Mouse (Mus musculus) heart, embryonic 14.5 days (tissue): Measurements from ENCODE around the gene Fmod. TPM values are rescaled to one million over a fixed set of nuclear protein-coding genes. Genes with fewer than 3 reads are reported as not detected.

ENCODE experiments used
- ATAC-seq: fragments of 200-750 bp; cut with Nextera tagmentation; 2 replicates; pipeline ENCODE4 v1.8.0; 2017; ENCODE audit warnings: low read depth, moderate TSS enrichment; ENCODE audit not compliant: insufficient number of reproducible peaks, insufficient read depth, low FRiP score
- H3K27ac ChIP-seq, 2 experiments: fragments of 200-500 bp in 1 of 2; fragments of 300-500 bp in 1 of 2; sonication (generic) in 1 of 2; replicated peaks in 1 of 2; 2 replicates each; pipeline ENCODE4 v1.5.1; 2012 to 2014; ENCODE audit warnings: low read depth in 2 of 2, low read length in 2 of 2, control low read depth in 1 of 2, mild to moderate bottlenecking in 1 of 2, mixed read lengths in 1 of 2; ENCODE audit not compliant: control insufficient read depth in 1 of 2, insufficient read depth in 1 of 2
- H3K27me3 ChIP-seq: fragments of 300-500 bp; sonication (generic); 2 replicates; pipeline ENCODE4 v1.6.1; 2014; ENCODE audit warnings: mild to moderate bottlenecking, low read length, control low read depth; ENCODE audit not compliant: control insufficient read depth, insufficient read depth
- H3K36me3 ChIP-seq: fragments of 300-500 bp; sonication (generic); 2 replicates; pipeline ENCODE4 v1.6.1; 2014; ENCODE audit warnings: mild to moderate bottlenecking, control low read depth, low read length, mixed read lengths; ENCODE audit not compliant: control insufficient read depth, insufficient read depth
- H3K4me1 ChIP-seq, 2 experiments: fragments of 200-500 bp in 1 of 2; fragments of 300-500 bp in 1 of 2; sonication (generic) in 1 of 2; 2 replicates each; pipeline ENCODE4 v1.6.1; 2012 to 2014; ENCODE audit warnings: low read length in 2 of 2, control low read depth in 1 of 2, mixed read lengths in 1 of 2; ENCODE audit not compliant: control insufficient read depth in 2 of 2, insufficient read depth in 2 of 2
- H3K4me2 ChIP-seq: fragments of 300-500 bp; sonication (generic); 2 replicates; pipeline ENCODE4 v1.6.1; 2014; ENCODE audit warnings: mild to moderate bottlenecking, low read length
- H3K4me3 ChIP-seq, 2 experiments: fragments of 200-500 bp in 1 of 2; fragments of 300-500 bp in 1 of 2; sonication (generic) in 1 of 2; 2 replicates each; pipeline ENCODE4 v1.5.1; 2012 to 2014; ENCODE audit warnings: low read length in 2 of 2, mild to moderate bottlenecking in 2 of 2, control low read depth in 1 of 2, low read depth in 1 of 2, moderate library complexity in 1 of 2; ENCODE audit not compliant: control insufficient read depth in 1 of 2, insufficient read depth in 1 of 2
- H3K9ac ChIP-seq: fragments of 300-500 bp; sonication (generic); 2 replicates; pipeline ENCODE4 v1.6.1; 2014; ENCODE audit warnings: mild to moderate bottlenecking, low read length
- H3K9me3 ChIP-seq: fragments of 300-500 bp; sonication (generic); 2 replicates; pipeline ENCODE4 v1.6.1; 2016; ENCODE audit warnings: low read length, control low read depth; ENCODE audit not compliant: control insufficient read depth
- WGBS: fragments of 180-500 bp; shearing (Covaris S2); extraction: QIAGEN DNeasy Blood & Tissue Kit; methylation state at CpG from one replicate; pipeline ENCODE4 v1.1.7; 2014; 5-methylcytosine and 5-hydroxymethylcytosine counted together
- polyA plus RNA-seq: library from polyadenylated mRNA; unstranded; fragments of >200 nt; fragmentation: Nextera tagmentation; extraction: Ambion mirVana; gene quantifications from 2 replicates; pipeline ENCODE4 v1.2.1, GENCODE M21; 2014

Gene Fmod
- polyA plus RNA-seq, 1 experiment from 2014 or later, result 18.0 TPM

GRCm38 (mm10) chr1:134056285-134056684, 19.2 kb downstream of the Fmod start:
- Histone ChIP-seq H3K27me3 (no peaks in the 10 kb centered on the region), H3K4me1 (peaks cover 17 to 18% of the 10 kb centered on the region in 2 experiments), H3K36me3 (no peaks in the 10 kb centered on the region), H3K9ac (no peak overlapping the region), H3K9me3 (no peaks in the 10 kb centered on the region), H3K27ac (no peak overlapping the region), H3K4me3 (no peak overlapping the region), H3K4me2 (no peak overlapping the region)
- no peak for ATAC-seq
- WGBS, result 70% methylated on average over 4 of the region's 4 CpGs

GRCm38 (mm10) chr1:134057736-134058135, 20.7 kb downstream of the Fmod start:
- Histone ChIP-seq H3K4me2 (no peak overlapping the region), H3K27ac (no peak overlapping the region), H3K27me3 (no peaks in the 10 kb centered on the region), H3K36me3 (no peaks in the 10 kb centered on the region), H3K4me3 (no peak overlapping the region), H3K4me1 (peaks cover 23 to 32% of the 10 kb centered on the region in 2 experiments), H3K9me3 (no peaks in the 10 kb centered on the region), H3K9ac (no peak overlapping the region)
- no peak for ATAC-seq
- WGBS, result 72% methylated on average over 8 of the region's 8 CpGs

- Histone ChIP-seq H3K9me3 (no peaks in the 10 kb centered on the region), H3K4me1 (peaks cover 34 to 43% of the 10 kb centered on the region in 2 experiments), H3K4me3 (no peak overlapping the region), H3K27me3 (no peaks in the 10 kb centered on the region), H3K36me3 (no peaks in the 10 kb centered on the region), H3K4me2 (no peak overlapping the region), H3K27ac (no peak overlapping the region), H3K9ac (no peak overlapping the region)
- no peak for ATAC-seq
- WGBS, result 62% methylated on average over 6 of the region's 6 CpGs
These were observed 21.8 kb downstream of the Fmod start for GRCm38 (mm10) chr1:134058870-134059269.

- Histone ChIP-seq H3K27me3 (no peaks in the 10 kb centered on the region), H3K36me3 (no peaks in the 10 kb centered on the region), H3K4me2 (peak overlapping the region; percentile 88), H3K4me3 (peak overlapping the region; percentile 22 to 38), H3K27ac (peak overlapping the region; percentile 99), H3K4me1 (peaks cover 43 to 52% of the 10 kb centered on the region in 2 experiments), H3K9ac (peak overlapping the region; percentile 80), H3K9me3 (no peaks in the 10 kb centered on the region)
- WGBS, result 64% methylated on average over 16 of the region's 16 CpGs
- ATAC-seq, result no peak
These were observed 23.0 kb downstream of the Fmod start for GRCm38 (mm10) chr1:134059739-134060695.

GRCm38 (mm10) chr1:134060849-134061569, 24.0 kb downstream of the Fmod start:
- Histone ChIP-seq H3K9ac (peak overlapping the region; percentile 80), H3K36me3 (no peaks in the 10 kb centered on the region), H3K27ac (peak overlapping the region; percentile 99), H3K27me3 (no peaks in the 10 kb centered on the region), H3K4me1 (peaks cover 43 to 47% of the 10 kb centered on the region in 2 experiments), H3K9me3 (no peaks in the 10 kb centered on the region), H3K4me2 (peak overlapping the region; percentile 88), H3K4me3 (peak overlapping the region; percentile 38 to 47)
- WGBS, result 1% methylated on average over 31 of the region's 31 CpGs
- peak; percentile 88 for ATAC-seq

- Histone ChIP-seq H3K4me3 (no peak overlapping the region), H3K9me3 (no peaks in the 10 kb centered on the region), H3K4me1 (peaks cover 44 to 51% of the 10 kb centered on the region in 2 experiments), H3K36me3 (no peaks in the 10 kb centered on the region), H3K9ac (peak overlapping the region; percentile 80; the same call in 1 of the 2 replicates), H3K4me2 (no peak overlapping the region), H3K27me3 (no peaks in the 10 kb centered on the region), H3K27ac (peak overlapping the region in 1 of 2 experiments; percentile 99; a peak in 3 of 4 replicates)
- WGBS, result 76% methylated on average over 3 of the region's 3 CpGs
- no peak for ATAC-seq
These were observed 24.9 kb downstream of the Fmod start for GRCm38 (mm10) chr1:134061915-134062314.

- Histone ChIP-seq H3K9ac (peak overlapping the region; percentile 62), H3K4me2 (peak overlapping the region; percentile 60), H3K27ac (peak overlapping the region; percentile 79 to 99), H3K4me1 (peaks cover 49 to 56% of the 10 kb centered on the region in 2 experiments), H3K4me3 (peak overlapping the region in 1 of 2 experiments; percentile 3; a peak in 1 of 4 replicates), H3K36me3 (no peaks in the 10 kb centered on the region), H3K27me3 (no peaks in the 10 kb centered on the region), H3K9me3 (no peaks in the 10 kb centered on the region)
- ATAC-seq, result no peak
- 18% methylated on average over 10 of the region's 11 CpGs for WGBS
These were observed 25.5 kb downstream of the Fmod start for GRCm38 (mm10) chr1:134062411-134063085.
